Mouse (Mus musculus) natural killer cell, adult 2 months (primary cell): ENCODE data around the gene Kif2c.
"Not testable (repeated sequence)": the region's sequence is repeated elsewhere in the genome, so short reads cannot be mapped to it uniquely, and the experiment has no call there.

Experiments used
- DNase-seq, 2 experiments: peaks; one replicate each; pipeline ENCODE4 v3.0.0; 2022; ENCODE audit warnings: low spot score in 2 of 2

Gene Kif2c

DNA sequence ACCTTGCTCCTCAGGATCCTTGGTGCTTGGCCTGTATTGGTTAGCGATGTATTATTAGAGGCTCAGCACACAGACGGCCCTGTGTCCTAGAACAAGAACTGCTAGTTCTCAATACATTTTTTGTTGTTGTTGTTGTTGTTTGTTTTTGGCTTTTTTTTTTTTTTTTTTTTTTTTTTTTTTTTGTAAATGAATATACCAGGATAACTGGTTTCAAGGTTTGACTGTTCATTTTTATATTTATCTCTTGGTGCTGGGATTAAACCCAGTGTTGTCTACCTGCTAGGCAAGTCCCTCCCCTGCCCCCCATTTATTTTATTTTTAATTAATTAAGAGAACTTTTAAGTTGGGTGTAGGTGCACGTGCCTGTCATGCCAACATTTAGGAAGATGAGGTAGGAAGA is 6.5 kb upstream of the Kif2c start:
- DNase-seq, result no peak

DNA sequence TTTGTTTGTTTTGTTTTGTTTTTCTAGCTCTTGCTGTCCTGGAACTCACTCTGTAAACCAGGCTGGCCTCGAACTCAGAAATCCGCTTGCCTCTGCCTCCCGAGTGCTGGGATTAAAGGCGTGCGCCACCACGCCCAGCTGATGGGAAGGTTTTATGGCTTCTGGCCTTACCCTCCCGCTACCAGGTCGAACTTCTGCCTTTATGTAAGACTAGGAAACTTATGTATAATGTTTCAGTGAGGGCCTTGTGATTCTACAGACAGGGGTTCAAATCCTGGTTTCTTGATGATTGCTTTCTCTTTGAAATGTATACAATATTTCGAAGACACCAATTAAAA is 289 bp upstream of the Kif2c start:
- not testable (repeated sequence) for DNase-seq

- DNase-seq, result no peak
Measured at GRCm38 (mm10) chr4:117169936-117170335, 12.5 kb downstream of the Kif2c start.

- DNase-seq, result no peak
Measured at GRCm38 (mm10) chr4:117161183-117161582, 21.3 kb downstream of the Kif2c start.

GRCm38 (mm10) chr4:117159666-117160065 is 22.8 kb downstream of the Kif2c start:
- no peak for DNase-seq

GRCm38 (mm10) chr4:117156372-117156771 is 26.1 kb downstream of the Kif2c start:
- DNase-seq, result no peak

DNA sequence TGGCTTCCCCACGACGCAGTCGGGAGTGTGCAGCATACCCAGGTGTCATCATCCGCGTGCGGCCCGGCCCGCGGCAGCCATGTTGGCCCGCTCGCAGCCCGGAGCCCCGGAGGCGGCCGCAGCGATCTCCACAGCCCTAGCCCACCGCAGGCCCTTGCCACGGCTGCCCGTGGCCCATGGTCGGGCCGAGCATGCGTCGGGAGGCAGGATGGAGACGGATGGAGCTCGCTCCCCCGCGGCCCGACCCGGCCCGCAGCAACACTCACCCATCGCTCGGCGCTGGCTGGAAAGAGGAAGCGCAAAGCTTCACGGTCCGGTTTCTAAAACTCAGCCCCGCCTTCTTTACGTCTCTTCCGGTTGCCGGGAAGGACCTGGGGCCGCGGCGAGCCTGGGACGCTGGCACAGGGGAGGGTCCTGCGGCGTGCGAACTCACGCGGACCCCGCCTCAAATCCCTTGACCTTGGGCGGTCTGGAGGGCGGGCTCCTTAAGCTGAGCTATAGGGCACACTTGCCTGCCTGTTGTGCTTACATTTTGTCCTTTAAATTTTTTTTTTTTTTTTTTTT is 26.6 kb downstream of the Kif2c start, which contains the start of gene Rps8:
TSS of gene Rps8 (minus strand) at position 452 of the 564 bp plus-strand sequence.
- peak; percentile 72 to 79 for DNase-seq

DNA sequence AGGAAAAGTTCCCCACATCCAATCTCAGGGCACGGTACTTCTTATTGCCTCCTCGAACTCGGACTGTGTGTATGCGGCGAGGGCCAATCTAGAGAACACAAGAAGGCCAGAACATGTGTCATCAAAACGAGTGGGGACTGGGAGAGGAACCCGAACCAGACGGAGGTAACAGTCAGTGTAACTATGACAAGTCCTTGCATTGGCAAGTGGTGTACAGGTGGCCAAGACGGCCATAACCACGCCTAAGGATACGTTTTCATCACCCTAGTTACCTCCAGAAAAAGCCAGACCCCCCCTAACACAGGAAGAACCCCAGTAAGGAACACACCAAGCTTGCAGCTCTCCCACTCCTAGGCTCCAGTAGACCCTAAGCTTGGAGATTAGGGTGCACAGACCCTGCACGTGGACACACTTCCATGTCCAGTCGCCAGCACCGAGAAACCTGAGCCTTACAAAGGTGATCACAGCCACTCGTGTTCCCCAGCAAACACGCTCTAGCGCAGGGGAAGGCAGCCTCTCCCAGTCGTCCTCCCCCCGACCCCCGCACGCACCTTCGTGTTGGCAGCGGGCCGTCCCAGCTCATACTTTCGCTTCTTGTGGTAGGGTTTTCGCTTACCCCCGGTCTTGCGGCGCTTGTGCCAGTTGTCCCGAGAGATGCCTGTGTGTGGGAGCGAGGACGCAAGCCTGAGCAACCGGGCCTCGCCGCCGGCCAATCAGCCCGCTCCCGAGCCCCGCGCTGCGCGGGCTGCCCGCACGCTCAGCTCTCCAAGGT is 27.2 kb downstream of the Kif2c start:
- DNase-seq, result peak in 1 of 2 experiments; percentile 22

DNA sequence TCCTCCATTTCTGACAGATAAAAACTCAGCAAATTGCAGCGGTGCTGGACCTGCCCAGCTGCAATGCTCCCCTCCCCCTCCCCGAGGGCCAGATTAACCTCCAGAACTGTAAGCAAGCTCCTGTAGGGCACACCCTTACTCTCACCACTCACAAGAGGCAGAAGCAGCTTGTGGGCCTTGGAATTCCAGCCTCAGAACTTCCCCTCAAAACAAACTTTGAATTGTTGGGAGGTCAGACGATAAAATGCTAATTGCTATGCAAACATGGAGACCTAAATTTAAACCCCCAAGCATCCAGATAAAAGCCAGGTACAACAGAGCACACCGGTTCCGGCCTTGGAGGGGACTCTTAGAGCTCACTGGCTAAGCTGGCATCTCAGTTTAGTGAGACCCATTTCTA is 29.7 kb downstream of the Kif2c start:
- DNase-seq, result no peak

DNA sequence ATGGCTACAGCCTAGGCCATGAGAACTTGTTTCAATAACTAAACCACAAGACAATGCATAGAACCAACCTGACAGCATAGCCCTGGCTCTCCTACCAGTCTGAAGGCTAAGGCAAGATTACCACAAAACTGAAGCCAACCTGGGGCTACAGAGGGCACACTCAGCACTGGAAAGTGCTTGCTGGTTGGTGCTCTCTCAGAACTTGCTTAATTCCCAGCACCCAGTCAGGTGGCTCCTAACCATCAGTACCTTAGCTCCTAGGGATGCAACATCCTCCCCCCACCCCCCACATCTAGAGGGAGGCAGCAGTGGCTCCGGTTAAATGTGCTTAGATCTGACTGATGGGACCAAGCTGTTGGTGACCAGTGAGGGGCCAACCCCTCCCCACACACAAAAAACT is 31.0 kb downstream of the Kif2c start:
- no peak for DNase-seq

- no peak for DNase-seq
Measured at GRCm38 (mm10) chr4:117150212-117150733, 32.2 kb downstream of the Kif2c start.

- DNase-seq, result no peak
Measured at GRCm38 (mm10) chr4:117149291-117150211, 32.9 kb downstream of the Kif2c start.

GRCm38 (mm10) chr4:117148815-117149214 is 33.6 kb downstream of the Kif2c start:
- no peak for DNase-seq

GRCm38 (mm10) chr4:117148047-117148713 is 34.3 kb downstream of the Kif2c start:
- DNase-seq, result no peak

DNA sequence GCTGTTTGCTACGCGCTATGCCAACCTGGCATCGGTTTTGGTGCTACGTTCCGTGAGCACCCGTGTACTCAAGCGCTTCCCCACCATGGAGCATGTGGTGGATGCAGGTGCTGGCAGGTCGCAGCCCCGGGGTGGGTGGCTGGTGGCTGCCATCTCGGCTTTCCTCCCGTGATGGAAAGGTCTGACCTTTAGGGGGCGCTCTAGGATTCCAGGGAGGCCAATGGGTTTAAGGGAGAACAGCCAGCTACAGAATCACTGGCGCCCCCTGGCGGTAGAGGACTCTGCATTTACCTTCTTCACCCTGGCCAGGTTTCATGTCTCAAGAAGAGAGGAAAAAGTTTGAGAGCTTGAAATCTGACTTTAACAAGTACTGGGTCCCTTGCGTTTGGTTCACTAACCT is 36.3 kb downstream of the Kif2c start:
- DNase-seq, result peak; percentile 87 to 93

DNA sequence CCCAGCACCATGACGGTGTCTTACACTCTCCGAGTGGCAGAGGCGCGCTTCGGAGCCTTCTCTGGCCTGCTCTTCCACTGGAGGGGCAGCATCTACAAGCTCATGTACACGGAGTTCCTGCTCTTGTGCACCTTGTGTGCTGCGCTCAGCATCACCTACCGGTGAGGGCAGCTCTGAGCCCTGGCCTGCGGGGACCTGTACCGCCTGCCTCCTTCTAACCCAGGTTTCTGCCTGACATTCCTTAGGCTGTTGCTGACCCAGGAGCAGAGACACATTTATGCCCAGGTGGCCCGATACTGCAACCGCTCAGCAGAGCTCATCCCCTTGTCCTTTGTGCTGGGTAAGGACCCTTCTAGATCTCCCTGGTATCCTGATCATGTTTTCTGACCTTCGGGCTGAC is 37.2 kb downstream of the Kif2c start:
- no peak for DNase-seq

DNA sequence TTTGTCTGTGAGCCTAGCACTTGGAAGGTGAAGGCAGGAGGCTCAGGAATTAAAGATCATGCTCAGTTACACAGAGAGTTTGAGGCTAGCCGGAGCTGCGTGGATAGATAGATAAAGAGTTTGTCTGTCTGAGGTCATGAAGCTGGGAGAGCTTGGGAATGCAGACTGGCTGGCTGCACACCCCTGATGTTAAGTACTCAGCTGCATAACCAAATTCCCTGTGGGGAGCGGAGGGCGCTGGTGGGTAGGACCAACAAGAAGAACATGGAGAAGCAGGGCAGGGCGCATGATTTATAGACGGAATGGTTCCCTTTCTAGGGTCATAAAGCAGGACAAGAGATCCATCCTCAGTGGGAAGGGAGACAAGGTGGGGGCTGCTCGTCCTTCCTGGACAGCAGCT is 39.4 kb downstream of the Kif2c start:
- DNase-seq, result no peak

GRCm38 (mm10) chr4:117140613-117141012 is 41.8 kb downstream of the Kif2c start:
- DNase-seq, result no peak

DNA sequence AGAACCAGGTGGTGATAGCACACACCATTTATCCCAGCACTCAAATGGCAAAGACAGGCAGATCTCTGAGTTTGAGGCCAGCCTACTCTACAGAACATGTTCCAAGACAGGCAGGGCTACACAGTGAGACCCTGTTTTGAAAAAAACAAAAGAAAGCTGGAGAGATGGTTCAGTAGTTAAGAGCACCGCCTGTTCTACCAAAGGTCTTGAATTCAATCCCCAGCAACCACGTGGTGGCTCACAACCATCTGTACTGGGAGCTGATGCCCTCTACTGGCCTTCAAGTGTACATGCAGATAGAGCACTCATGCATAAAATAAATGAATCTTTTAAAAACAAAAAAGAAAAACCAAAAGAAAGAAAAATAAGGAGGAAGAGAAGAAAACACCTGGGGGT is 43.2 kb downstream of the Kif2c start:
- DNase-seq, result peak; percentile 54 to 58

DNA sequence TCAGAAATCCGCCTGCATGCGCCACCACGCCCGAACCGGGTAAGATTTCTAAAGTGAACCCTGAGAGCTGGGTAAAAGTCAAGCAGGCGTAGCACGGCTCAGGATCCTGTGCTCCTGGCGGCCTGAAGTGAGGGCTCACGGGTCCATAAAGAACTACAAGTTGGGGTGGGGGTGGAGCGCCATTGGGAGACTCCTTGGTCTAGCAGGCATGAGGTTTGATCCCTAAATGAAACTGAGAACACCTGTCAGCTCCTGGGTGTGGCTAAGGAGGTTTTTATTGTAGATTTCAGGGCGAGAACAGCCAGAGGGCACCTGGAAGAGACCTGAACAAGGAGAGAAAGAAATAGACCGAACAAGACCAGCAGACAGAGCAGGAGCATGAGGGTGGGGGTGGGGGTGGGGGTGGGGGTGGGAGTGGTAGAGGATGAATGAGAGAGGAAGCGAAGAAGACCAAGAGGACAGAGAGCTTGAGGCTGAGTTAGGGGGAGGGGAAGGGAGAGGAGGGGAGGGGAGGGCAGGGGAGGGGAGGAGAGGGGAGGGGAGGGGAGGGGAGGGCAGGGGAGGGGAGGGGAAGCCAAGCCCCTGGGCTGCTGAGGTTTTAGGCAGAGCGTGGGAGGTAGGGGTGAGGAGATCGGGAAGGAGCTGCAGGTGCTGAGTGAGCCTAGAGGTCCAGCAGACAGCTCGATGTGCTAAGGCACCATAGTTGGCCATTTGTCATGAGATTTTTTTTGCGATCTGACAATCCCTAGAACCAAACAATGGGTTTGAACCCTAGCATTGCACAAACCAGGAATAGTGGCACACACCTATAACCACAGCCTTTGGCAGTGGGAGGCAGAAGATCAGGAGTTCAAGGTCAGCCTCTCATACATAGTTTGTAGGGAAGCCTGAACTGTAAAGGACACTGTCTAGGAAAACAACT is 43.9 kb downstream of the Kif2c start:
- no peak for DNase-seq

DNA sequence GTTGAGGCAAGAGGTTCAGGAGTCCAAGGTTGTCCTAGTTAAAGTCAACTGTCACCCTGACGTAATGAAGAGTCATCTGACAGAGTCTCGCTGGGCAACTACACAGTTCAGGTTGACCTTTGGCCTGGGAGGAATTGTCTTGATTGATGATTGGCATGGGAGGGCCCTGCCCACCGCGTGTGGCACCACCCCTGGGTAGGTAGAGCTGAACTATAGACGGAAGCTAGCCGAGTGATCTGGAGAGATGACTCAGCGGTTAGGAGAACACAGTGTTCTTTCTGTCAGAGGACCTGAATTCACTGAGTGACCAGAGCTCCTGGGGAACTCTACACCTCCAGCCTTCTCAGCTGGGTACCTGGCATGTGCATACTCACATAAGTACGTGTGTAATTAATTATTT is 46.4 kb downstream of the Kif2c start:
- no peak for DNase-seq
